Mouse (Mus musculus) MN1 (cell line): Measurements from ENCODE around the gene Eif4h.

Source experiments
- DNase-seq: peaks from one replicate; pipeline ENCODE4 v3.0.0-alpha.2; 2016; ENCODE audit warnings: low spot score

The Eif4h gene

GRCm38 (mm10) chr5:134639269-134639682, at the start of gene Eif4h:
Eif4h (minus strand) TSS chr5:134639490.
- peak; percentile 100 for DNase-seq

GRCm38 (mm10) chr5:134688718-134689284, 49.5 kb upstream of the Eif4h start:
- DNase-seq, result peak; percentile 100

- DNase-seq, result peak; percentile 57
These were observed 48.9 kb upstream of the Eif4h start, which contains the start of gene Limk1 for GRCm38 (mm10) chr5:134688086-134688717. Limk1 (minus strand) TSS chr5:134688598.

DNA sequence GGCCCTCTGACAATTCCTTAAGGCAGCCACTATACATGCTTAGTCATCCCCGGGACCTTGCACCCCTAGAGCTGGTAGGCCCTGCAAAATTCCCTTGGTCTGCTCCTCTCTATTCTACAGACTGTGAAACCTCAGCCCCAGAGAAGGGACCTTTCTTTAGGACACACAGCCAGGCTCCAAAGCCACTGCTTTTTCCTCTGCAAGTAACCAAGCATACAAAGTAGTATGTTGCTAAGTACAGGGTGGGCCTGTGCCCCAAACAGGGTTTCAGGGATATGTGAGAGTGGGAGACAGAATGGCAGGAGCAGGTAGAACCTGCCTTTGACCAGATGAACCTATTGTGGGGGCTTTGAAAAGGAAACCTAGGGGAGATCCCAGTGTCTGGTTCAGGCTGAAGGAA, 47.9 kb upstream of the Eif4h start:
- no peak for DNase-seq

GRCm38 (mm10) chr5:134686541-134686940, 47.3 kb upstream of the Eif4h start:
- DNase-seq, result no peak

DNA sequence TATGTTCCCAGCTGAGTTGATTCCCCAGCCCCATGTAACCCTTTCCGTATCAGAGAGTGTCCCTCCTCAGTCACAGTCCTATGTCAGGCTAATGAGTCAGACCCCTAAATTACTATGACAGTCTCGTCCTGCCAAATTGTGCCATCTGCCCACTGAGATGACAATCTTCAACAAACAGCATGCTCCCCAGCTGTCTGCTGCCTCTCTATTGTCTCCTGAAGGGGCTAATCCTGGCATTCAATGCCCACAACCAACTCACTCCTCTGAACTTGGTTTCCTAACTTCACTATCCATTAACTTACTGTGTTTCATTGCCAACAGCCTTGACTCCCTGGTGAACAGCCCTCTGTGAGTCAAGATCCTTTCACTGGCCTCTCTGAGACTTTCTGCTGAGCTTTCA, 45.1 kb upstream of the Eif4h start:
- DNase-seq, result no peak

DNA sequence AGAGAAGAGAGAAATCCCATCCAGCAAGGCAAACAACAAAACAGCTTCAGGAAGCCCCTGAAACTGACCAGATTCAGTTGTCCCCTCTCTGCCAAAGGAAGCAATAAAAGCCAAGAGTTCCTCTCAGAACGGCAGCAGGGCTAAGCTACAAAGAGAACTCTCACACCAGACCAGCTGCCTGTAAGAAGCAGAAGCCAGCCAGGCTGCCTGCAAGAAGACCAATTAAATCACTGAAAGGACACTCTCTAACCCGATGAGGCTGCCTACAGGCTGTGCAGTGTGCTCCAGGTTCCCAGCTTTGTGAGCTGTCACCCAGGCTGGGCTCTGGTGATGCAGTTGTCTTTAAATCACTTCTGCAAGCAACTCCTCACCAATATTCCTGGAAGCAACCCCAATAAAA, 44.5 kb upstream of the Eif4h start:
- peak; percentile 77 for DNase-seq

DNA sequence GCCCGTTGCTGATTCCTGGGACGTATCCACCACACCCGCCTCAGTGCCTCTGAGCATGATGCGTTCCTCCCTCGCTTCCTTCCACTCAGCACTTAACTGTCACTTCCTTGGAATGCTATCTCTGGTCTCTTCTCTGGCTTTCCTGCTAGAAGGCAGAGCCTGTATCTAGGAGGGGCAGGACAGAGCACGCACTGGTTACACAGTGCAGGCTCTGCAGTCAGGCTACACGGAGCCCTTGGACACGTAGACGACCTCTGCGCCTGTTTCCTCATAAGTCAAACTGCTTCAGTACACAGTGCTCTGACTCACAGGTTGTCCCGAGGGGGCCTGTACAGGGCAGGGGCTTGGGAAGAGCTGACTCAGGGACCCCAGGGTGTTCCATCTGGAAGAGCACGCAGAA, 40.9 kb upstream of the Eif4h start:
- DNase-seq, result peak; percentile 81

GRCm38 (mm10) chr5:134678827-134679546, 39.7 kb upstream of the Eif4h start:
- peak; percentile 93 for DNase-seq

GRCm38 (mm10) chr5:134678031-134678430, 38.7 kb upstream of the Eif4h start:
- no peak for DNase-seq

DNA sequence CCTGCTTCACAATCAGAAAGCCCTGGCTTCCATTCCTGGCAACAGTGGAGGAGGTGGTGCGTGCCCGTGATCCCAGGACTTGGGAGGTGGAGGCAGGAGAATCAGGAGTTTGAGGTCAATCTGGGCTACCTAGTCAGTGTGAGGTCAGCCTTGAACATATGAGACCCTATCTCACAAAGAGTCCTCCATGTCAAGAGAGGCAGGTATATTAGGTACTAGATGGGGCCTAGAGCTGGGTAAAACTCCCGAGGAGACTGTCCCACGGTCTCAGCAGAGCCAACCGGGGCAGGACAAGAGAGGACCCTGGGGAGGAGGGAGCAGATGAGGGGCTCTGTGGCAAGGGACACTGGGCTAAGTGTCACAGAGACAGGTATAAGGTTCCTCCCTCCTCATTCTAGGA, 38.2 kb upstream of the Eif4h start:
- DNase-seq, result no peak

GRCm38 (mm10) chr5:134675956-134676759, 36.9 kb upstream of the Eif4h start:
- peak; percentile 90 for DNase-seq

GRCm38 (mm10) chr5:134674977-134675376, 35.7 kb upstream of the Eif4h start:
- peak; percentile 59 for DNase-seq

DNA sequence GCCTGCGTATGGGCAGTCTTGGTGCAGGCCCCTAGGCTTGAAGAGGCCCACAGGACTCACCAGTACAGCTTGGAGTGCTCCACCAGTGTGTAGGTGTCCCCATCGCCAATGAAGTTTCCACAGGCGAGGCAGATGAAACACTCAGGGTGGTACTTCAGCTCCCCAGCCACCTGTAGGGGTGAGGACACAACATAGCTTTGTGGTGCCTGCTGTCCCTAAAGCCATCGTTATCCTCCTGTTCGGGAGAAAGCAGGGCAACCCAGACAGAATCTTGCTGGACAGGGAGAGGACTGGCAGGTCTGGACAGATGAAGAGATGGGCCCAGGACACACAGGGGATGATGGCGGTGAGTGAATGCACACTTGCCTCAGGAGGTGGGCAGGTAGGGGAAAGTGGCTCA, 33.3 kb upstream of the Eif4h start:
- DNase-seq, result no peak

DNA sequence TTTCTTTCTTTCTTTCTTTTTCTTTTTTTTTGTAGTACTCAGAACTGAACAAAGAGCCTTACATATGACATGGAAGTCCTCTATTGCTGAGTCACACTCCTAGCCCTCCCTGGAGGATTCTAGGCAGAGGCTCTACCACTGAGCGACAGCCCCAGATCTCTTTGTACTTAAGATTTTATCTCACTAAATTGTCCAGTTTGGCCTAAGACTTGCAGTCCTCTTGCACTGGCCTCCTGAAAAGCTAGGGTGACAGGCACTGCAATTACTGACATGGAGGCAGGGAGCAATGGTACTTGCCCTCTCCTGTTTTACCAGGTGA, 32.9 kb upstream of the Eif4h start:
- peak; percentile 77 for DNase-seq

GRCm38 (mm10) chr5:134671335-134672197, 32.3 kb upstream of the Eif4h start:
- DNase-seq, result no peak

- DNase-seq, result no peak
These were observed 29.9 kb upstream of the Eif4h start for GRCm38 (mm10) chr5:134669001-134669708.

DNA sequence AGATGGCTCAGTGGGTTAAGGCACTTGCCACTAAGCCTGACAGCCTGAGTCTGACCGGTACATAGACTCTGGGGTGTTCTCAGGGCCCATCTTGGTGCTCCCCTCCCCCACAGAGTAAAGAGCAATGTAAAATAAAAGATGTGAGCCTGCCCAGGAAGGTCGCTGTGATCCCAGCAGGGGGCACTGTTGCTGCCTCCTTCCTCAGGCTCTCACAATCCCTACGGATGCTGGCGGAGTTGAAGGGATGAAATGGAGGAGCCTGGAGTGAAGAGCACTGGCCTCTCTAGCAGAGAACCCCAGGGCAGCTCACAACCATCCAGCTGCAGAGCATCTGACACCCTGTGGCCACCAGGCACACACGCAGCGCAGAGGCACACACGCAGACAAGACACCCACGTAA, 29.2 kb upstream of the Eif4h start:
- peak; percentile 43 for DNase-seq

DNA sequence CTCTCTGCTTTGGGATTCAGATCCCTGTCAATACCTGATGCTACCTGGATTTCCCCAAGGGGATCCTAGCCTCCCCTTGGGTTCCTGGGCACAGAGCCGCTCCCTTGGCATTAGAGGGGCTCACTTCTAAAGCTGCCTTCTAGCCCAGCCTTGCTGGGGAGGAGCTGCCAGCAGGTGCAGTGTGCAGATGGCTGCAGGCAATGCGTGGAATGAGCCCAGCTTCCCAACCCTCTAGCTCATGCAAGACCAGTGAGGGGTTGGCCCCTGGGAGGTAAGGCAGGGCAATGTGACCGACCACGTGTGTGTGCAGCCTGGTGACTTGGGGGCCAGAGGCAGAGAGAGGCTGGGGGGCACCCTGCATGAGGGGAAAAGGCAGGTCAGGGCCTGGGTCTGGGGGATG, 17.4 kb upstream of the Eif4h start:
- DNase-seq, result no peak

DNA sequence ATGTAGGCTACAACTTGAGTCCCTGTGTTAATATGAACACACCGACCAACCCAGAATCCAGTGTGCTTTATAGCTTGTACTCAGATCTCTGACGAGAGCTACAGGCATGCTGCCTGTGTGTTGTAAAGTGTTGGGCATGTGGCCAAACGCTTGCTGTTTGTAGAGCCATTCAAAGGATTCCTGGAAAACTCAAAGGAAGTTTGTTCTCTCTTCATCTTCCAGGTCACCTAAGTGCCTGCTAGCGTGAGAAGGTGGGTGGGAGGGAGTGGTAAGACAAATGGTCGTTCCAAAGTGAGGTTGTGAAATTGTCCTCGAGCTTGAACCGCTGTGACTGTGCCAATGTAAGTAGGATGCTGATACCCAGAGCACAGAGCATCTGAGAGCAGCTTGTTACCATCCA, 12.7 kb upstream of the Eif4h start:
- no peak for DNase-seq

DNA sequence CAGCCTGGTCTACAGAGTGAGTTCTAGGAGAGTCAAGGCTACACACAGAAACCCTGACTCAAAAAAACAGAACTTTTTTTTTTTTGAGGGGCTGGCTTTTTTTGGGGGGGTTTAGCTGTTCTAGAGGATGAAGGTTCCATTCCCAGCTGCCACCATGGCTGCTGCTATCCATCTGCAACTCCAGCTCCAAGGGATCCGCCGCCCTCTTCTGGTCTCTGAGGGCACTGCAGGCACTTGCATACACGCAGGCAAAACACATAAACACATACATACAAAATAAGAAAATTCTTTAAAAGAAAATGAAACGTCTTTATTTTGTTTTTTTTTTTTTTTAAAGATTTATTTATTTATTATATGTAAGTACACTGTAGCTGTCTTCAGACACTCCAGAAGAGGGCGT, 11.6 kb upstream of the Eif4h start:
- DNase-seq, result no peak
